Mouse (Mus musculus): ENCODE measurements around the gene Glcci1. TPM values are rescaled to one million over a fixed set of nuclear protein-coding genes. Genes with fewer than 3 reads are reported as not detected.

Gene Glcci1
- polyA plus RNA-seq, 1 experiment, result 0.84 TPM

DNA sequence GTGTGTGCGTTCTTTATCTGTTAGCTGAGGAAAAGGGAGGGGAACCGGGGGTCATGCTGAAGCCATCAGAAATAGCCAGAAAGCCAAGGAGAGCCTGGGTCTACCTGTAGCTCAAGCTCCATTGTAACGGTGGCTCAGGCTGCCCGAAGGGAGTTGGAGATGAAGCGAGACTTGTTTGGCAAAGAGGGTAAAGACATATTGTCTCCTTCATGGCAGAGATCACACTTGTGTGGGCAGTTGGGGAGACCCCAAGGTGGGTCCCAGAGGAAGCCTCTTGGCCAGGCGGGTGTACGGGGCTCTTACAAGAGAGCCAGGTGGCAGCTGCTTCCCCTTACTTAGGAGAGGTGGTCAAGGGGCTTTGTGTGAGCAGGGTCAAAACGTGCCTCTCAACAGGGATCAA, 118.8 kb downstream of the Glcci1 start:
- Histone ChIP-seq H3K4me2 (ENCODE audit: low read depth) (no peak overlapping the region), H3ac (ENCODE audit: control insufficient read depth, insufficient read length) (no peak overlapping the region), H3K79me2 (ENCODE audit: control insufficient read depth, insufficient read depth) (no peaks in the 10 kb centered on the region), H3K27me3 (ENCODE audit: control insufficient read depth, insufficient read depth, insufficient read length) (no peaks in the 10 kb centered on the region), H3K36me3 (ENCODE audit: control insufficient read depth, insufficient read depth) (no peaks in the 10 kb centered on the region), H3K4me3 (no peak overlapping the region)
- no peak for TF ChIP-seq SRF (IDR thresholded peaks at IDR 0.05; ENCODE audit: control insufficient read depth, insufficient read length, low read depth)
- no peak for TF ChIP-seq USF1 (IDR thresholded peaks at IDR 0.05; ENCODE audit: low read depth)
- no peak for TF ChIP-seq REST (IDR thresholded peaks at IDR 0.05; ENCODE audit: insufficient read depth, insufficient read length)
- no peak for TF ChIP-seq TCF12 (IDR thresholded peaks at IDR 0.05; ENCODE audit: insufficient read depth, poor library complexity, severe bottlenecking)
- TF ChIP-seq MYOD1 (IDR thresholded peaks at IDR 0.05; ENCODE audit: control insufficient read depth in 1 of 3, insufficient read length in 2 of 3, low read depth in 2 of 3), result no peak
- TF ChIP-seq TCF3 (IDR thresholded peaks at IDR 0.05; ENCODE audit: insufficient read length, low read depth), result no peak
- no peak for TF ChIP-seq CEBPB (IDR thresholded peaks at IDR 0.05; ENCODE audit: insufficient read depth, poor library complexity, severe bottlenecking)
- TF ChIP-seq POLR2AphosphoS2 (IDR thresholded peaks at IDR 0.05; ENCODE audit: insufficient read length, low read depth), result no peak

DNA sequence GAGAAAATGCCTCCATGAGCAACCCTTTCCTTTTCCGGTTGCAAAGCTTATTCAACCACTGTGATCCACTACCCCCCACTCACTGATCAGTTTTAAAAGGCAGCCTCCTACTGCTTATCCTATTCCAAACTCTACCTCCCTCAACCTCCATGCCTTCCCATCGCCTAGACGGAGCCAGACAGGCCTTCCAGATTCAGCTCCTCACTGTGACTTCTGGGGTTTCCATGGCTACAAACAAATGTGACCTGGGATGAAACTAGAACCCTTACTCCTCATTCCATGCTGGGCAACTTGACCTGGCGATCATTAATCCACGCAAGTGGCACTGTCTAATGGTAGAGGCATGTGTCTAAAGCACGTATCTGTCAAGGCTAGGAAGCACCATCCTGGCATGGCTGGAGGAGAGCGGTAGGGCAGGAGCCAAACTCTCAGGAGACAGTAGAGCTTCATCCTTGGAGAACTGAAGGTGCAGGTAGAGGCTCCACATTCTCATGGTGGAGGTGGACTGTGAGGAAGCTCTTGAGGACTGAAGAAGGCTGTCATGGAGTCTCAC, 119.4 kb downstream of the Glcci1 start:
- Histone ChIP-seq H3K4me2 (ENCODE audit: low read depth) (no peak overlapping the region), H3ac (ENCODE audit: control insufficient read depth, insufficient read length) (no peak overlapping the region), H3K27me3 (ENCODE audit: control insufficient read depth, insufficient read depth, insufficient read length) (no peaks in the 10 kb centered on the region), H3K79me2 (ENCODE audit: control insufficient read depth, insufficient read depth) (no peaks in the 10 kb centered on the region), H3K4me3 (no peak overlapping the region), H3K36me3 (ENCODE audit: control insufficient read depth, insufficient read depth) (no peaks in the 10 kb centered on the region)
- TF ChIP-seq MYOG (IDR thresholded peaks at IDR 0.05; ENCODE audit: control insufficient read depth in 1 of 3, insufficient read depth in 1 of 3, insufficient read length in 2 of 3, low read depth in 2 of 3) (no peak), POLR2A (IDR thresholded peaks at IDR 0.05; ENCODE audit: insufficient read length, low read depth) (no peak), MYOD1 (IDR thresholded peaks at IDR 0.05; ENCODE audit: control insufficient read depth in 1 of 3, insufficient read length in 2 of 3, low read depth in 2 of 3) (no peak), E2F4 (IDR thresholded peaks at IDR 0.05; ENCODE audit: insufficient read depth) (no peak), REST (IDR thresholded peaks at IDR 0.05; ENCODE audit: insufficient read depth, insufficient read length) (no peak), SRF (IDR thresholded peaks at IDR 0.05; ENCODE audit: control insufficient read depth, insufficient read length, low read depth) (no peak), USF1 (IDR thresholded peaks at IDR 0.05; ENCODE audit: low read depth) (no peak), TCF3 (IDR thresholded peaks at IDR 0.05; ENCODE audit: insufficient read length, low read depth) (no peak), MAX (IDR thresholded peaks at IDR 0.05; ENCODE audit: low read depth) (no peak), CEBPB (IDR thresholded peaks at IDR 0.05; ENCODE audit: insufficient read depth, poor library complexity, severe bottlenecking) (no peak), TCF12 (IDR thresholded peaks at IDR 0.05; ENCODE audit: insufficient read depth, poor library complexity, severe bottlenecking) (no peak), POLR2AphosphoS2 (IDR thresholded peaks at IDR 0.05; ENCODE audit: insufficient read length, low read depth) (no peak)

GRCm38 (mm10) chr6:8630531-8630930, 121.1 kb downstream of the Glcci1 start:
- H3K4me3 ChIP-seq, result no peak overlapping the region
- no peak for TF ChIP-seq REST (IDR thresholded peaks at IDR 0.05; ENCODE audit: insufficient read depth, insufficient read length)
- no peak for TF ChIP-seq SRF (IDR thresholded peaks at IDR 0.05; ENCODE audit: control insufficient read depth, insufficient read length, low read depth)
- TF ChIP-seq MYOG (IDR thresholded peaks at IDR 0.05; ENCODE audit: control insufficient read depth in 1 of 3, insufficient read depth in 1 of 3, insufficient read length in 2 of 3, low read depth in 2 of 3), result no peak
- no peak for TF ChIP-seq POLR2AphosphoS2 (IDR thresholded peaks at IDR 0.05; ENCODE audit: insufficient read length, low read depth)
- no peak for TF ChIP-seq MYOD1 (IDR thresholded peaks at IDR 0.05; ENCODE audit: control insufficient read depth in 1 of 3, insufficient read length in 2 of 3, low read depth in 2 of 3)
- TF ChIP-seq MAX (IDR thresholded peaks at IDR 0.05; ENCODE audit: low read depth), result no peak
- no peak for TF ChIP-seq TCF3 (IDR thresholded peaks at IDR 0.05; ENCODE audit: insufficient read length, low read depth)
- TF ChIP-seq POLR2A (IDR thresholded peaks at IDR 0.05; ENCODE audit: insufficient read length, low read depth), result no peak
- no peak for TF ChIP-seq TCF12 (IDR thresholded peaks at IDR 0.05; ENCODE audit: insufficient read depth, poor library complexity, severe bottlenecking)
- TF ChIP-seq USF1 (IDR thresholded peaks at IDR 0.05; ENCODE audit: low read depth), result no peak
- no peak for TF ChIP-seq CEBPB (IDR thresholded peaks at IDR 0.05; ENCODE audit: insufficient read depth, poor library complexity, severe bottlenecking)
- TF ChIP-seq E2F4 (IDR thresholded peaks at IDR 0.05; ENCODE audit: insufficient read depth), result no peak
- H3K4me2 ChIP-seq (ENCODE audit: low read depth), result no peak overlapping the region

DNA sequence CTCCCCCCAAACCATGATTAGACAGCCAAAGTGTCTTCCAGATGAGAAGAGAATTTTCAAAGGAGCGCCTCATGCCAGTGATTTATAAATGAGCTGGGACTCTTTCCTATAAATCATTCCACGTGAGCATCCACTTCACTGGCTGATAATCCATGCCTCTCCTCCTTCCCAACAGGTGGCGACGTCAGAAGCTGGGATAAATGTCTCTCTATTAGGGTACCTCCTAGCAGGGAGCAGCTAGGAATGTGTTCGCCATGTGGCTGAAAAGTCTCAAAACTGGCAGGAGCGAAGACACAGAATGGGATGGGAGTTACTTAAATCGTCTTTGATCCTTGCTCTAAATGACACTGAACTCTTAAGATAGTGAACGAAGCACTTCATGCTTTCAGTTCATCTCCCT, 122.0 kb downstream of the Glcci1 start:
- Histone ChIP-seq H3ac (ENCODE audit: control insufficient read depth, insufficient read length) (no peak overlapping the region), H3K4me2 (ENCODE audit: low read depth) (no peak overlapping the region), H3K36me3 (ENCODE audit: control insufficient read depth, insufficient read depth) (no peaks in the 10 kb centered on the region), H3K4me3 (no peak overlapping the region), H3K79me2 (ENCODE audit: control insufficient read depth, insufficient read depth) (no peaks in the 10 kb centered on the region), H3K27me3 (ENCODE audit: control insufficient read depth, insufficient read depth, insufficient read length) (no peaks in the 10 kb centered on the region)
- TF ChIP-seq POLR2AphosphoS2 (IDR thresholded peaks at IDR 0.05; ENCODE audit: insufficient read length, low read depth) (no peak), MYOG (IDR thresholded peaks at IDR 0.05; ENCODE audit: control insufficient read depth in 1 of 3, insufficient read depth in 1 of 3, insufficient read length in 2 of 3, low read depth in 2 of 3) (no peak), POLR2A (IDR thresholded peaks at IDR 0.05; ENCODE audit: insufficient read length, low read depth) (no peak), TCF3 (IDR thresholded peaks at IDR 0.05; ENCODE audit: insufficient read length, low read depth) (no peak), USF1 (IDR thresholded peaks at IDR 0.05; ENCODE audit: low read depth) (no peak), SRF (IDR thresholded peaks at IDR 0.05; ENCODE audit: control insufficient read depth, insufficient read length, low read depth) (no peak), CEBPB (IDR thresholded peaks at IDR 0.05; ENCODE audit: insufficient read depth, poor library complexity, severe bottlenecking) (no peak), MYOD1 (IDR thresholded peaks at IDR 0.05; ENCODE audit: control insufficient read depth in 1 of 3, insufficient read length in 2 of 3, low read depth in 2 of 3) (no peak), MAX (IDR thresholded peaks at IDR 0.05; ENCODE audit: low read depth) (no peak), REST (IDR thresholded peaks at IDR 0.05; ENCODE audit: insufficient read depth, insufficient read length) (no peak), TCF12 (IDR thresholded peaks at IDR 0.05; ENCODE audit: insufficient read depth, poor library complexity, severe bottlenecking) (no peak), E2F4 (IDR thresholded peaks at IDR 0.05; ENCODE audit: insufficient read depth) (no peak)

More at GRCm38 (mm10) chr6:8630531-8630930, 121.1 kb downstream of the Glcci1 start:
- no peaks in the 10 kb centered on the region for H3K27me3 ChIP-seq (ENCODE audit: control insufficient read depth, insufficient read depth, insufficient read length)
- H3K79me2 ChIP-seq (ENCODE audit: control insufficient read depth, insufficient read depth), result no peaks in the 10 kb centered on the region
- H3K36me3 ChIP-seq (ENCODE audit: control insufficient read depth, insufficient read depth), result no peaks in the 10 kb centered on the region
- no peak overlapping the region for H3ac ChIP-seq (ENCODE audit: control insufficient read depth, insufficient read length)
